Mouse (Mus musculus): Measurements from ENCODE around the gene Gm26920.
A peak's percentile ranks its signal among the peaks of the same experiment; 100 is the strongest.
"Not testable (repeated sequence)": the region's sequence is repeated elsewhere in the genome, so short reads cannot be mapped to it uniquely, and the experiment has no call there.

The Gm26920 gene

DNA sequence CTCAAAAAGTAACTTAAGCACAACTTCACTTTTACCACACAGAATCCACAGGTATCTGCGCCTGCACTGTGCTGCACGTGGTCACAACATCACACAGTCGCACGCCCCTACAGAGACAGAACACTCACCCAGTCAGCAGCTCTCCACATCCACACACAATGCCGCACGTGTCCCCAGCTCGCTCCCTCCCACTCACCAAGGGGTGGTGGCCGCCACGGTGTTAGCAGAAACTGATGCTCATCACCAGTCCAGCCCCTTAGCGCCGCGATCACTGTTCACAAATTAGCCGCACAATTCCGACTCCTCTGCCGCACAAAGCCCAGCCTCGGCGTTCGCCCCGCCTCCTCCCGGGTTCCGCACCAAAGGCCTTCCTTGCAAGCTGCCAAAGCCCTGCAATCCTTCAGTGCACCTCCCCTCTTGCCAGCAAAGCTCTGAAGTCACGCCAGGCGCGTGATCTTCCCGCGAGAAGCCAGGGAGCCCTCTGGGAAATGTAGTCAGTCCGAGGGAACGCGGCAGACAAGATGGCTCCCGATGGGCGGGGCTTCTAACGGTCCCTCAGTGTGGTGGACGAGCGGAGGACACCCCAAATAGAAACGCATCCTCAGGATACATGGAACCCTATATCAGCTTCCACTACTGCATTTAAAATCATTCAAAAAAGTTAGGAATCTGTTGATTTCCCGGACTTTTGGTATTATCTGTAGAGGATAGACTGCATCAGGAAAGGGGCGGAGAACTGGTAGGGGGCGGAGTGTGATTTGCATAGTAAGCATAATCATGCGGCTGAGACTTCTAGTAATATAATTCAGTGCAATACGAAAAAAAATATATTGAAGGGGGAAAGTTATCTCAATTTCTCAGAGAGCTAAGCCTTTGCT is at the start of gene Gm26920, which contains the start of gene Zfp566:
Gene Gm26920, minus strand, starts transcription at position 319 of the 878 bp plus-strand sequence.
Gene Zfp566, minus strand, starts transcription at position 436 of the 878 bp plus-strand sequence.
- DNase-seq (ENCODE audit: low read depth, low spot score): peak; percentile 96

- no peak for DNase-seq (ENCODE audit: low read depth, low spot score)
These were observed 46.6 kb upstream of the Gm26920 start for GRCm38 (mm10) chr7:30136826-30137225.

- DNase-seq (ENCODE audit: low read depth, low spot score): no peak
These were observed 42.2 kb upstream of the Gm26920 start for GRCm38 (mm10) chr7:30132396-30132795.

- DNase-seq (ENCODE audit: low read depth, low spot score): no peak
These were observed 39.7 kb upstream of the Gm26920 start for GRCm38 (mm10) chr7:30129900-30130299.

GRCm38 (mm10) chr7:30122188-30122530 is 31.9 kb upstream of the Gm26920 start:
- no peak for DNase-seq (ENCODE audit: low read depth, low spot score)

- DNase-seq (ENCODE audit: low read depth, low spot score): peak; percentile 87
These were observed 31.3 kb upstream of the Gm26920 start, which contains the start of gene Zfp382 for GRCm38 (mm10) chr7:30121308-30122187. TSS of gene Zfp382 (plus strand) at chr7:30121942.

DNA sequence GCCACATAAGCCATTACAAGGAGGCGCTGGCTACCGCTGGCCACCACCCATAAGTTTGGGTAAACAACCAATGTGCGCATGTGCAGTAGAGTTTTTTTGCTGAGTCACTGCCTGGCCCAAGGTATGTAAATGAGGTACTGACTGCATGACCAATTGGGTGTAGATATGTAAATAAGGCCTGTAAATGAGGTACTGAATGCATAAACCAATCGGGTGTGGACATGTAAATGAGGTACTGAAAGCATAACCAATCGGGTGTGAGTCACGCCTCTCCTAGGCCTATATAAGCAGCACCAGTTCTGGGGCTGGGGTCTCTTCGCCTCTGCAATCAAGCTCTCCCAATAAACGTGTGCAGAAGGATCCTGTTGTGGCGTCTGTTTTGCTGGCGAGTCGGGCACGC is 27.7 kb upstream of the Gm26920 start:
- not testable (repeated sequence) for DNase-seq (ENCODE audit: low read depth, low spot score)

DNA sequence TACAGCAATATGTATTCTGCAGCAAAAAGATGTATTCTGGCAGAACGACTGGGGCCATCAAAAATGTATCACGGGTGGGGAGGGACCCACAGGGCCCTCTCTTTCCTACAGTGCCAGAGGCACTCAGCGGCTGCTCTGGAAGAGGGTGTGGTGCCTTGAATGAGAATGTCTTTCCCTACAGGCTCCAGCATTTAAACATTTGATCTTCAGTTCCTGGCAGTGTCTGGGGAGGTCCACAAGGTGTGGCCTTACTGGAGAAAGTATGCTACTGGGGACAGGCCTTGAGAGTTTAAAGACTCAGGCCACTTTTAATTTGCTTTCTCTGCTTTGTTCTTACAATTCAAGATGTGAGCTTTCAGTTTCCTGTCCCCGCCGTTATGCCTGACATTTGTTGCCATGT is 25.9 kb upstream of the Gm26920 start:
- DNase-seq (ENCODE audit: low read depth, low spot score): no peak

GRCm38 (mm10) chr7:30099297-30099696 is 9.1 kb upstream of the Gm26920 start:
- DNase-seq (ENCODE audit: low read depth, low spot score): no peak

DNA sequence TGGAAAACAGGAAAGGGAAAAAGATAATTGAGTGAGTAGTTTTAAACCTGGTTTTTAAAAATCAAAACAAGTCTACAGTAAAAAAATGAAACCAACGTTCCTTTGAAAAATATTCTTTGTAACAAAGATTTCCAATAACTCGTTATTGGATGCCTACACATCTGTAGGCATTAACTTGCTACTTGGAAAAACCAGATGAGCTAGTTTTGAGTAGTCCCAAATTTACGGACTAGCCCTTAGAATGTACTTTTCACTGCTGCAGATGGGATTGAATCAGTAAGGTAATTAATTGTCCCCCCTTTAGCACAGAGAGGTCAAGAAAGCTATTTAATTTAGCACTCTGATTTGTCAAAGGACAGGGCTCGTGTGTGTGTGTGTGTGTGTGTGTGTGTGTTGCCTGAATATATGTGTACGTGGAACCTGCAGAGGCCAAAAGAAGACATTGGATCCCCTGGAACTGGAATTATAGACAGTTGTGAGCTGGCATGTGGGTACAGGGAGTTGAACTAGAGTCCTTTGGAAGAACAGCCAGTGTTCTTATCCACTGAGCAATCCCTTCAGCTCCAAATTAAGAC is 5.4 kb upstream of the Gm26920 start:
- DNase-seq (ENCODE audit: low read depth, low spot score): no peak

GRCm38 (mm10) chr7:30094646-30095429 is 4.6 kb upstream of the Gm26920 start, which contains the start of gene Zfp260:
TSS of gene Zfp260 (plus strand) at chr7:30094777.
- DNase-seq (ENCODE audit: low read depth, low spot score): peak; percentile 86

DNA sequence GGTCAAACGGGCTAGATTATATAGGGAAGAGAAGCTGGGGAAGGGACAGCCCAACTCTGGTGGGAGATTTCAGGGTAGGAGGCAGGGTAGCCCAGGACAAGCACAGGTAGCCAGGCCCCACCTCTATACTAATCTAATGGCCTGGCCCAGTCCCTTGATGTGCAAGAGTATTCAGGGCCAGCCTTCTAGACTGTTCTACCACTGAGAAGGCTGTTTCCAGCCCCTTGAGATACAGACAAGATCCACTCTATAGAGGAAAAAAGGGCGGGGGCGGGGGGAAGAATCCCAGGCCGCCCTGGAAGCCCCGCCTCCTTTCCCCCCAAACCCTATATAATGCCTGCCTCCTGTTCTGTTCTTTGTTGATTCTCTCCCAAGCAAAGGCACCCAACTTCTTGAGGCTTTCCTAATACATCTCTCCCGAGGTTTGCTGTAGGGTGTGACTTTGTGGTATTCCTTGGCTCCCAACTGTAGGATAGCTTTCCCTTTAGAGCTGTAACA is 3.8 kb upstream of the Gm26920 start:
- DNase-seq (ENCODE audit: low read depth, low spot score): no peak

- no peak for DNase-seq (ENCODE audit: low read depth, low spot score)
These were observed 2.5 kb upstream of the Gm26920 start for GRCm38 (mm10) chr7:30092666-30093065.

GRCm38 (mm10) chr7:30090970-30091585 is 868 bp upstream of the Gm26920 start:
- no peak for DNase-seq (ENCODE audit: low read depth, low spot score)

- no peak for DNase-seq (ENCODE audit: low read depth, low spot score)
These were observed 805 bp downstream of the Gm26920 start for GRCm38 (mm10) chr7:30089405-30089804.

DNA sequence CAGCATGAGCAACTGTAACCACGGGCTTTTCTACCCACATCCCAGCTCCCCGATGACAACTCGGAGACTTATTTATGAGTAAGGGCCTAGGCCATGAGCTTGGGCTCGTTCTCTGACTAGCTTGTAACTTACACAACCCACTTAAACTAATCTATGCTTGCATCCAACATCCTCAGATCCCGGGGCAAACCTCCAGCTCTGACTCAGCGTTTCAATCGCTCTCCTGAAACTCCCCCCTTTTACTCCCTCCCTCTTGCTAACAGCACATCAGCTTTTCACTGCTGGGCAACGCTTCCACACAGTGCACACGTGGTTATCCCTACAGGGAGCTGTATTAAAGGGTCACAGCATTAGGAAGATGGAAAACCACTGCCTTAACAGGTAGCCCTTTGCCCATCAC is 3.7 kb downstream of the Gm26920 start:
- DNase-seq (ENCODE audit: low read depth, low spot score): no peak

GRCm38 (mm10) chr7:30072146-30073028 is 17.8 kb downstream of the Gm26920 start, which contains the start of gene Zfp82:
TSS of gene Zfp82 (minus strand) at chr7:30072900.
- DNase-seq (ENCODE audit: low read depth, low spot score): peak; percentile 70

DNA sequence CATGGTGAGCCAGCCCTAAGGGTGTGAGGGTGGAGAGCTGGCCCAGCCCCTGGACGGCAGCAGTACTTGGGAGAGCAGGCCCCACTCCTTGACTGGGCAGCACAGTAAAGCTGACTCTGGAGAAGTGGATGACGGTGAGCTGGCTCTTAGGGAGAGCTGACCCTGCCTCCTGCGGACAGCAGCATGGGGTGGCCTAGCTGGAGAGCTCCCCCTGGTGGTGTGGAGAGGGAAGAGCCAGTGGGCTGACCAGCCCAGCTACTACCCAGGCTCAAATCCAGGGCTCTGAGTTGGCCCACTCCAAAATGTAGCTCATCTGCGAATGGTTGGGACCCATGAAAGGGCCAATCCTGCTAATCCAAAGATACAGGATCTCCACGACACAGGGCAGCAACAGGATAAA is 25.6 kb downstream of the Gm26920 start:
- no peak for DNase-seq (ENCODE audit: low read depth, low spot score)

- DNase-seq (ENCODE audit: low read depth, low spot score): no peak
These were observed 27.7 kb downstream of the Gm26920 start for GRCm38 (mm10) chr7:30062478-30062877.
